In the genomic region with DNA sequence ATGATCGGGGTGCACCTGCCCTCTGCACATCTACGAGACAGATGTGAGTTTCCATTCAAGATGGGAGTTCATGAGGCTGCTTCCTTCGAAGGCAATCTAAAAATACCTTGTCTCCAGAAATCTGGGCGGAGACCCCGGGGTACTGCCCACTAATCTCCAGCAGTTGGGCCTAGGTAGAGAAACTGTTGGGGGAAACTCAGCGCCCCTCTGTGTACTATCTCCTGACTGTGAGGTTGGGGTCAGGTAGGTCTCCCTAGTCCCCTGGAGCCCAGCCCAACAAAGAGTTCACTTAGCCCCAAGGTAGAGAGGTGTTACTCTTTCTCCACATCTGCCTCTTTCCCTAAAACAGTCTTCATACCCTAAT, we compare ENCODE assay signal across 9 mouse cellular contexts. TPM values are rescaled to one million over a fixed set of nuclear protein-coding genes. Genes with fewer than 3 reads are reported as not detected.
DNase-seq lines count a peak whose midpoint lies in the region; ATAC-seq and TF ChIP-seq lines count a peak whose summit lies in the region.
"Had no signal": no experiment of that assay in that cellular context is flagged by ENCODE, and none has a peak within 500 bp of the region (broad histone marks: within the 10 kb centered on the region; RNA-seq: fewer than 3 reads in every experiment).

No protein-coding gene starts in this region.

- H3K4me2 ChIP-seq in embryonic facial prominence, embryonic 12.5 days (replicated peaks) = peak overlapping the region; percentile 53
- H3K4me2 ChIP-seq in intestine, embryonic 15.5 days (replicated peaks) = peak overlapping the region; percentile 66
- H3K4me2 ChIP-seq in neural tube, embryonic 13.5 days = peak overlapping the region; percentile 90

- ATAC-seq in embryonic facial prominence, embryonic 12.5 days (ENCODE audit: insufficient number of reproducible peaks, insufficient read depth, low FRiP score, low TSS enrichment) = no peak
- ATAC-seq in intestine, embryonic 15.5 days = peak; percentile 8; the same call in 1 of the 2 replicates
- ATAC-seq in neural tube, embryonic 13.5 days (ENCODE audit: low read depth) = peak; percentile 10
- no peak for ATAC-seq in inflammation-experienced regulatory T-cells, adult 6 months

- 40% methylated on average over 6 of the region's 6 CpGs for WGBS in embryonic facial prominence, embryonic 12.5 days
- 31% methylated on average over 6 of the region's 6 CpGs for WGBS in intestine, embryonic 15.5 days
- WGBS in neural tube, embryonic 13.5 days = 44% methylated on average over 6 of the region's 6 CpGs

- TF ChIP-seq CTCF in left cerebral cortex, adult 2 months (IDR thresholded peaks at IDR 0.05) = no peak

- H3K9me3 ChIP-seq in embryonic facial prominence, embryonic 12.5 days = peaks cover 19% of the 10 kb centered on the region
- no peaks in the 10 kb centered on the region for H3K9me3 ChIP-seq in intestine, embryonic 15.5 days
- peaks cover 7% of the 10 kb centered on the region; the same call in 1 of the 2 replicates for H3K9me3 ChIP-seq in neural tube, embryonic 13.5 days

- H3K36me3 ChIP-seq in embryonic facial prominence, embryonic 12.5 days = peaks cover 35% of the 10 kb centered on the region
- H3K36me3 ChIP-seq in intestine, embryonic 15.5 days = peaks cover 18% of the 10 kb centered on the region
- peaks cover 34% of the 10 kb centered on the region for H3K36me3 ChIP-seq in neural tube, embryonic 13.5 days

- intact Hi-C loops in left cerebral cortex, adult 2 months (cut with DNase I) = no loop called here
- intact Hi-C loops in left cerebral cortex, postnatal 25 days (cut with DNase I) = no loop called here

- peak overlapping the region; percentile 96 for H3K27ac ChIP-seq in left cerebral cortex, adult 2 months
- H3K27ac ChIP-seq in embryonic facial prominence, embryonic 12.5 days = peak overlapping the region; percentile 93
- H3K27ac ChIP-seq in intestine, embryonic 15.5 days = peak overlapping the region; percentile 83; the same call in 1 of the 2 replicates
- peak overlapping the region; percentile 91 for H3K27ac ChIP-seq in neural tube, embryonic 13.5 days (replicated peaks)

- H3K4me3 ChIP-seq in left cerebral cortex, adult 2 months = peak overlapping the region; percentile 74
- H3K4me3 ChIP-seq in embryonic facial prominence, embryonic 12.5 days = peak overlapping the region; percentile 87
- H3K4me3 ChIP-seq in intestine, embryonic 15.5 days (replicated peaks) = peak overlapping the region; percentile 79
- H3K4me3 ChIP-seq in neural tube, embryonic 13.5 days = peak overlapping the region; percentile 72

- peak overlapping the region; percentile 95 for H3K9ac ChIP-seq in embryonic facial prominence, embryonic 12.5 days
- H3K9ac ChIP-seq in intestine, embryonic 15.5 days = peak overlapping the region; percentile 95
- H3K9ac ChIP-seq in neural tube, embryonic 13.5 days = peak overlapping the region; percentile 95

- H3K27me3 ChIP-seq in embryonic facial prominence, embryonic 12.5 days = no peaks in the 10 kb centered on the region
- H3K27me3 ChIP-seq in intestine, embryonic 15.5 days (replicated peaks) = no peaks in the 10 kb centered on the region
- no peaks in the 10 kb centered on the region for H3K27me3 ChIP-seq in neural tube, embryonic 13.5 days

- H3K4me1 ChIP-seq in embryonic facial prominence, embryonic 12.5 days = 0 out of 2 replicates have a peak, but pooled peaks cover 6% of the 10 kb centered on the region
- peaks cover 6% of the 10 kb centered on the region; the same call in 1 of the 2 replicates for H3K4me1 ChIP-seq in intestine, embryonic 15.5 days (replicated peaks)
- peaks cover 36% of the 10 kb centered on the region for H3K4me1 ChIP-seq in neural tube, embryonic 13.5 days (replicated peaks)

- no peak for DNase-seq in left cerebral cortex, adult 2 months (ENCODE audit: extremely low spot score in 1 of 2, low spot score in 2 of 2)
- no peak for DNase-seq in left cerebral cortex, postnatal 25 days (ENCODE audit: low spot score in 2 of 2)
- no peak for DNase-seq in spleen, postnatal 10 days (ENCODE audit: low spot score in 2 of 2)
- DNase-seq in adipocyte (ENCODE audit: low spot score) = no peak
- DNase-seq: kidney, adult 18-20 months had no signal

RNA-seq across cellular contexts. Expression of a gene that starts 0.9 kb away (rescaled TPM):
- 10 to 100 TPM; 32.4 to 34.8 TPM for total RNA-seq in left cerebral cortex, adult 2 months (2021)
- total RNA-seq in left cerebral cortex, postnatal 25 days (2021) = 10 to 100 TPM; 28.2 to 30.3 TPM
- polyA plus RNA-seq in embryonic facial prominence, embryonic 12.5 days (2016; fragmentation: Nextera tagmentation; extraction: Ambion mirVana) = 66.4 and 67.9 TPM in 2 replicates
- 31.3 and 32.6 TPM in 2 replicates for polyA plus RNA-seq in intestine, embryonic 15.5 days (2015; fragmentation: Nextera tagmentation; extraction: Ambion mirVana)
- 76.4 and 77.7 TPM in 2 replicates for polyA plus RNA-seq in neural tube, embryonic 13.5 days (2015; fragmentation: Nextera tagmentation; extraction: Ambion mirVana)
- under 1 TPM in 2 of 3 experiments, not detected in 1; 0.60 to 0.86 TPM for polyA plus RNA-seq in inflammation-experienced regulatory T-cells, adult 6 months (2017; shearing (Covaris generic))

RNA-seq across cellular contexts. Expression of a gene that starts 6.4 kb away (rescaled TPM):
- total RNA-seq in left cerebral cortex, adult 2 months (2021) = 10 to 100 TPM; 90.6 to 96.1 TPM
- 10 to 100 TPM; 77.4 to 90.3 TPM for total RNA-seq in left cerebral cortex, postnatal 25 days (2021)
- polyA plus RNA-seq in embryonic facial prominence, embryonic 12.5 days (2016; fragmentation: Nextera tagmentation; extraction: Ambion mirVana) = 62.0 and 66.2 TPM in 2 replicates
- polyA plus RNA-seq in intestine, embryonic 15.5 days (2015; fragmentation: Nextera tagmentation; extraction: Ambion mirVana) = 52.4 and 60.9 TPM in 2 replicates
- 88.6 and 91.9 TPM in 2 replicates for polyA plus RNA-seq in neural tube, embryonic 13.5 days (2015; fragmentation: Nextera tagmentation; extraction: Ambion mirVana)
- polyA plus RNA-seq in inflammation-experienced regulatory T-cells, adult 6 months (2017; shearing (Covaris generic)) = 10 to 100 TPM; 15.3 to 26.3 (median 24.0) TPM

RNA-seq across cellular contexts. Expression of a gene that starts 21.4 kb away (rescaled TPM):
- 10 to 100 TPM; 76.5 to 86.0 TPM for total RNA-seq in left cerebral cortex, adult 2 months (2021)
- 10 to 100 TPM; 66.2 to 70.7 TPM for total RNA-seq in left cerebral cortex, postnatal 25 days (2021)
- polyA plus RNA-seq in embryonic facial prominence, embryonic 12.5 days (2016; fragmentation: Nextera tagmentation; extraction: Ambion mirVana) = 29.0 and 29.6 TPM in 2 replicates
- 34.4 and 36.7 TPM in 2 replicates for polyA plus RNA-seq in intestine, embryonic 15.5 days (2015; fragmentation: Nextera tagmentation; extraction: Ambion mirVana)
- 35.7 and 36.7 TPM in 2 replicates for polyA plus RNA-seq in neural tube, embryonic 13.5 days (2015; fragmentation: Nextera tagmentation; extraction: Ambion mirVana)
- polyA plus RNA-seq in inflammation-experienced regulatory T-cells, adult 6 months (2017; shearing (Covaris generic)) = 10 to 100 TPM; 20.6 to 32.6 (median 27.7) TPM

RNA-seq across cellular contexts. Expression of a gene that starts 23.2 kb away (rescaled TPM):
- total RNA-seq in left cerebral cortex, adult 2 months (2021) = under 1 TPM in 1 of 2 experiments, not detected in 1; 0.23 TPM
- not detected for total RNA-seq in left cerebral cortex, postnatal 25 days (2021)
- 0.10 TPM in 1 of 2 replicates, not detected in the other for polyA plus RNA-seq in embryonic facial prominence, embryonic 12.5 days (2016; fragmentation: Nextera tagmentation; extraction: Ambion mirVana)
- not detected in 2 replicates for polyA plus RNA-seq in intestine, embryonic 15.5 days (2015; fragmentation: Nextera tagmentation; extraction: Ambion mirVana)
- 0.17 TPM in 1 of 2 replicates, not detected in the other for polyA plus RNA-seq in neural tube, embryonic 13.5 days (2015; fragmentation: Nextera tagmentation; extraction: Ambion mirVana)
- not detected for polyA plus RNA-seq in inflammation-experienced regulatory T-cells, adult 6 months (2017; shearing (Covaris generic))

RNA-seq across cellular contexts. Expression of a gene that starts 26.3 kb away (rescaled TPM):
- under 1 TPM; 0.84 to 0.88 TPM for total RNA-seq in left cerebral cortex, adult 2 months (2021)
- total RNA-seq in left cerebral cortex, postnatal 25 days (2021) = 1 to 10 TPM in 1 of 2 experiments, under 1 TPM in 1; 0.44 to 1.1 TPM
- polyA plus RNA-seq in embryonic facial prominence, embryonic 12.5 days (2016; fragmentation: Nextera tagmentation; extraction: Ambion mirVana) = 5.0 and 6.1 TPM in 2 replicates
- 8.9 and 15.2 TPM in 2 replicates for polyA plus RNA-seq in intestine, embryonic 15.5 days (2015; fragmentation: Nextera tagmentation; extraction: Ambion mirVana)
- 3.1 and 3.2 TPM in 2 replicates for polyA plus RNA-seq in neural tube, embryonic 13.5 days (2015; fragmentation: Nextera tagmentation; extraction: Ambion mirVana)
- polyA plus RNA-seq in inflammation-experienced regulatory T-cells, adult 6 months (2017; shearing (Covaris generic)) = 10 to 100 TPM in 2 of 3 experiments, 1 to 10 TPM in 1; 9.0 to 20.4 (median 16.7) TPM

Comparison
In these comparisons a context has a peak if more than half of its experiments do, and no peak if none do; other contexts are left out.
1. ATAC-seq: peak in intestine, embryonic 15.5 days (single experiment) and neural tube, embryonic 13.5 days (single experiment); none in embryonic facial prominence, embryonic 12.5 days (single experiment) and inflammation-experienced regulatory T-cells, adult 6 months (single experiment).
2. RNA of a gene that starts 0.9 kb away (polyA plus RNA-seq): 76.4 to 77.7 TPM in neural tube, embryonic 13.5 days, 66.4 to 67.9 TPM in embryonic facial prominence, embryonic 12.5 days and 31.3 to 32.6 TPM in intestine, embryonic 15.5 days; 0.60 to 0.86 TPM in inflammation-experienced regulatory T-cells, adult 6 months; every median in the first group is over 10 times any median in the second.
3. Peak in every context shown above with its lines, with median percentiles within 50 percentile points of each other: H3K27ac ChIP-seq, H3K4me3 ChIP-seq, H3K4me2 ChIP-seq and H3K9ac ChIP-seq.